Mouse (Mus musculus) gastrocnemius, postnatal 10 days (tissue): ENCODE data around the gene Rora. TPM values are rescaled to one million over a fixed set of nuclear protein-coding genes. Genes with fewer than 3 reads are reported as not detected.

ENCODE experiments used
- DNase-seq: peaks from one replicate; pipeline ENCODE4 v3.0.0; 2021; ENCODE audit warnings: mixed read lengths
- total RNA-seq, 2 experiments: library from RNA; stranded (reverse); gene quantifications; 2 replicates each; pipeline ENCODE4 v1.2.3; 2021

Gene Rora
- total RNA-seq, 2 experiments from 2014 or later: 56.0 to 63.5 TPM

- DNase-seq: peak; percentile 42
Observed at GRCm38 (mm10) chr9:69357834-69358233, 704.2 kb downstream of the Rora start.

GRCm38 (mm10) chr9:69358797-69359196 is 705.2 kb downstream of the Rora start:
- no peak for DNase-seq

DNA sequence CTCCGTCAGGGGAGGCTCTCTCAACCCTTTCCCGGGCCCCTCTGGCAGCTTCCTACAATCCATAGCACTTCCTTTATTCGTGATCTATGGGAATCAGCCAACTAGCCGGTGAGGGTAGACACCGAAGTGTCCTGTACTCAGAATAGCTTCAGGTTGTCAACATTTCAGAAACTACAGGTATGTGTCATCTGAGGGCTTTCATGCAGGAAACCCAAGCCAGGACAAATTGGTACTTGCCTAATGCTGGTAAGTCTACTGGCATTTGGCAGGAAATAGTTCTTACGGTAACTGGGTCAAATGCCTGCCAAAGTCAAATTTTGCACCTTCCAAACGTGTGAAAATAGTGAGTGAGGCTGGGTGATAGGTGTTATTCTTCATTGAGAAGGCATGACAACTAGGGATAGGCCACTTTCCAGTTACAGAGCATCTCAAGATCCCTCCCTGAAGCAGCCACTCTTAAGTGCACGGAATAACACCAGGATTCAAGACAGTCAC is 708.4 kb downstream of the Rora start:
- no peak for DNase-seq

DNA sequence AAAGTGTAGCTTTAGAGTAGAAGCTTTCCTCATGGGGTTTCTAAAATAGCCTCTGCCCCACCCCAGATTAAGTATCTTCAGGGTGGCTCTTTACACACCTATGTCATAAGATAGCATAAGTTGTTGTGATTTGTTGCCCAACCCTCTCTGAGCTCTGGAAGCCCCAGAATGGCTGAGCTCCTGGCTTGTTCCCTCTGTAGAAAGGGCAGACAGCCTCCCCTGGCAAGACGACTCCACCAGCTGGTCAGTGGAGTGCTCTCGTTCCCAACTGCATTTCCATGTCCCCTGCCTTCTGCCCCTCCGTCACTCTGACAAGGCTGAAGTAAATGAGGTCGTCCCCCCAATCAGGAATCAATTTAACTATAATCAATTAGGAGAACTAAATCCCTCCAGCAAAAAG is 709.2 kb downstream of the Rora start:
- DNase-seq: no peak

GRCm38 (mm10) chr9:69364117-69364516 is 710.5 kb downstream of the Rora start:
- DNase-seq: no peak

- no peak for DNase-seq
Observed at GRCm38 (mm10) chr9:69367055-69367454, 713.5 kb downstream of the Rora start.

DNA sequence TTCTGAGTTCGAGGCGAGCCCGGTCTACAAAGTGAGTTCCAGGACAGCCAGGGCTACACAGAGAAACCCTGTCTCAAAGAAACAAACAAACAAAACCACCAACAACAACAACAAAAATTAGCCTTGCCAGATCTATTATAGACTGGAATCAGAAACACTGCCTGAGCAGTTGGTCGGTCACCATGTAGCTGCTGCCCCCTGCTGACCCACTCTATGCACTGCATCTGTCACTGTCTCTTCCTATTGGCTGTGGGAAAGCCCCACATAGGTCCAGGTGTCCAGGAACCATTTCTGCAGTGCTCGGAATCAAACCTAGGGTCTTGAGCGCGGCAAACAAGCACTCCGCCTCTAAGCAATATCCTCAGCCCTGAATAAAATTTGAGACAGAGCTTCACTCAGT is 714.5 kb downstream of the Rora start:
- DNase-seq: peak; percentile 73

- DNase-seq: no peak
Observed at GRCm38 (mm10) chr9:69371046-69371724, 717.6 kb downstream of the Rora start.

GRCm38 (mm10) chr9:69372871-69373270 is 719.3 kb downstream of the Rora start:
- no peak for DNase-seq

DNA sequence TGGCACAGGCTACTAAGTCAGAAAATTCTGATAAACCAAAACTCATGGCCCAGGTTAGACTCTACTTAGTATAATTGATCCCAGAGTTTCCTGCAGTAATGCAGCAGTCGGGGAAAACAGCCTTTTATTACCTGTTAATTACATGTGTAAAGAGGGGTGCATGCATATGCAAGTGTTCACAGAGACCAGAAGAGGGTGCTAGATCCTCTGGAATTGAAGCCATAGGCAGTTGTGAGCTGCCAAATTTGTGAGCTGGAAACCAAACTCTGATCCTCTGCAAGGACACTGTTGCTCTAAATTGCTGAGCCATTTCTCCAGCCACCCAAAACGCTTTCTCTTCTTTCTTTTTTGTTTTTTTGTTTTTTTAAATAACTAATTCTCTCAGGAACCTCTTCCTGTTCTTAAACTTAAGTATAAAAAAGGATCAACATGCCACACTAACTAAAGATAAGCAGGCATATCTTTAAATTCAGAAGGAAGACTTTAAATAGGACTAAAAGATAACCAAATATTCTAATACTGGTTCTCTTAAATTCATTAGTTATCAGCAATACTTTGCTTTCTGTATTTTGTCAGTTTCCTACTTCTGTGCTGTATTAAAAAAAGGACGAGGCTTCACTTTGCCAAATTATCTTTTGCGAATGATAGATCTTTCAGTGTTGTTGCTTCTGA is 723.5 kb downstream of the Rora start:
- DNase-seq: no peak

- no peak for DNase-seq
Observed at GRCm38 (mm10) chr9:69377654-69378045, 724.1 kb downstream of the Rora start.

- no peak for DNase-seq
Observed at GRCm38 (mm10) chr9:69380546-69380945, 727.0 kb downstream of the Rora start.

GRCm38 (mm10) chr9:69381741-69382140 is 728.2 kb downstream of the Rora start:
- DNase-seq: no peak

- DNase-seq: no peak
Observed at GRCm38 (mm10) chr9:69384475-69384874, 730.9 kb downstream of the Rora start.

DNA sequence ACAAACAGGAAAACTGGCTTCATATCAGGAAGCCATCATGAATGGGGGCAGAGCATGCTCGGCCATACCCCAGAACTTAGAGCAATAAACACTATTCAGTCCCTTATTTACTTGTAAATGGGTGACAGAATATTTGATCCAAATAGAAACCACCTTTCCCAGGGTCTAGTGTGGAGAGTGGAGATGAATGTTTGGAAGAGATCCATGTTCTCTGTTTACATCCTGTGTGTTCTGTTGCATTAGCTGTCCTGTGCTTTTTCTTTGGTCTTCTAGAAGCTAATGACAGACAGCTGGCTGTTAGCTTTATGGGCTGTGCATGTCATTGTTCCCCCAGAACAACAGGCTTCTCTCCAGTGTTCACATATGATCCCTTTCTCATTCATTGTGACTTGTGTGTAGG is 731.3 kb downstream of the Rora start:
- no peak for DNase-seq

DNA sequence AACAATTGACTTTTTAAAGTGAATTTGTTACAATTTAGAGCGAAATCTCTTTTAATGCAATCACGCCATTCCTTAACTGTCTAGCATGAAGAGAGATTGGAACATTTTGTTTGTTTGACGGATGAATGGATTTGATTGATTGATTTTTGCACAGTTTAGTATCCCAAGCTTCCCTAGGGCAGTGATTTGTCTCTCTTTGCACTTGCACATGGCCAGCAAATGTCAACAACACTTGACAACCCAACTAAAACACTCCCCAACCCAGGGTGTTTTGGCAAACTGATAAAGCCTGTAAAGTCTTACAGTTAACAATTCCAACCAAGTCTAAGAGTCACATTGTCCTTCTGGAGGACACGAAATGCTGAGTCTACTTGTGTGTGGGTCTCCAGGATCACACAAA is 733.7 kb downstream of the Rora start:
- DNase-seq: no peak

GRCm38 (mm10) chr9:69390631-69391030 is 737.0 kb downstream of the Rora start:
- DNase-seq: no peak

DNA sequence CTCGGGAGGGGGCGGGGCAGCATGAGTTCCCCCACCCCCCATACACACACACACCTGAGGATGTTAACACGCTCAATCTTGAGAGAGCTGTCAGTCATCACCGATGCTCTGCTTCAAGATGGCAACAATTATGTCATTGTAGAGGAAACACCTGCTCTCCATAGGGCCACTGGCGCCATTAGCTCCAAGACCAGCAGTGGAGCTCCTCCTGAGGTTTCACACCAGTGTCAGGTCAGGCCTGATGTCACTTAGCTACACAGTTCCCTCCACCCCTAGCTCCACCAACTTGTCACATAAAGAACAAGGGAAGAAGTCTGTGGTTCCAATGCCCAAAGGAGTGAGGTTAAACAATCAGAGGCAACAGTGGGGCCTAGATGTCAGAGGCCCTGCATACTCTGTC is 740.6 kb downstream of the Rora start:
- DNase-seq: no peak

DNA sequence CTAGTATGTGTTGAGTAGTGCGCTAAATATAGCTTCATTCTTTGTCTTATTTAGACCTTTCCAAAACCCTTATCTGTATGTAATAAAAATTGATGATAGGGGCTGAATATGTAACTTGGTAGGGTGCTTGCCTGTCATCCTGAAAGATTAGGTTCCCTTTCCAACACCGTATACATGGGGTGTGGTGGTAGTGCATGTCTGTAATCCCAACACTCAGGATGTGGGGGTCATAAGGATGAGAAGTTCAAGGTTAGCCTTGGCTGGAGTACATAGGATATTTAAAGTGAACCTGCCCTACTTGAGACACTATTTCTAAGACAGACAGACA is 743.8 kb downstream of the Rora start:
- DNase-seq: no peak

DNA sequence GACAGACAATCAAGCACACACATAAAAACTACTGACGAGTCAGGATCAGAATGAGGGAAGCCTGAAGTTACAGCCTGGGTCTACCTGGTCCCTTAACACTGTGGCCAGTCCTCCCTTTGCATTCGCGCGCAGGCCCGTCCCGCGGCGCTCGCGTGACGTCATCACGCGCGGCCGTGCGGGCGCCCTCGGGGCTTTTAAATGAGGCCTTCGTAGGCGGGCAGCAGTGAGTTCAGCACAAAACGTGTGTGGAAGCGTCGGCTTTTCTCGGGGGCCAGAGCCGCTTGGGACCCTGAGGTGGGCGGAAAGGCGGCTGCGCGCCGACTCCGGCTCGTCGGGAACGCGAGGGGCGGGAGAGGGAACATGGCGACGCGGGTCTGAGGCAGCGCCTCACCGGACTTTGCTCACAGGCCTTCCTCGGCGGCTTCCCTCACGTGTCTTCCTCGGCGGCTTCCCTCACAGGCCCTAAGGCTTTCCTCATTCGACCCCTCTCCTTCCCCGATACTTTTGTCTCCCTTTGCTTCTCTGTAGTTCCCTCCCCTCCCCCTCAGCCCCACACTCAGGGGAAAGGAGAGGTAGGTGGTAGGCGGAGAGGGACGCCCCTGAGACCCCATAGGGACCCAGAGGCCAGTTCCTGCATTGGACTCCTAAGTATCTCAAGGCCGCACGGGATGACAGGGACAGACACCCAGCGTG is 744.3 kb downstream of the Rora start, which contains the start of gene Ice2:
TSS of gene Ice2 (plus strand) at position 147 of the 693 bp plus-strand sequence.
- peak; percentile 71 for DNase-seq

GRCm38 (mm10) chr9:69398453-69398850 is 744.9 kb downstream of the Rora start:
- DNase-seq: no peak

DNA sequence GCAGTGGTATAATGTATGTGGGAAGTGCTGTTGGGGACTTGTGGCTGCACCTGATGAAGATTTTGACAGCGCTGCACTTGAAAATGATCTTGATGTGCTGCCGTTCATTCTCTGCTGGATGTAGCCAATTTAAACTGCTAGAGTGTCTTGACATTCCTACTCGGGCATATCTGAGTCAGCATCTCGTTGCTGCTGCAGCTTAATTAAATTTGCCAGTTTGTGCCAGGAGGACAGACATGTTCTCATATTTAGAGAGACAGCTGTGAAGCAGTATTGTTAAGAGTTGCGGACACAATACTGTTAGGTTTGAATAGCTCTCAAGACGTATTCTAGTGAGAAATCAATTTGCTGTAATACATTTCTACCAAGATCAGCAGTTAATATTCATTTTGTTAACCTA is 751.1 kb downstream of the Rora start:
- no peak for DNase-seq

DNA sequence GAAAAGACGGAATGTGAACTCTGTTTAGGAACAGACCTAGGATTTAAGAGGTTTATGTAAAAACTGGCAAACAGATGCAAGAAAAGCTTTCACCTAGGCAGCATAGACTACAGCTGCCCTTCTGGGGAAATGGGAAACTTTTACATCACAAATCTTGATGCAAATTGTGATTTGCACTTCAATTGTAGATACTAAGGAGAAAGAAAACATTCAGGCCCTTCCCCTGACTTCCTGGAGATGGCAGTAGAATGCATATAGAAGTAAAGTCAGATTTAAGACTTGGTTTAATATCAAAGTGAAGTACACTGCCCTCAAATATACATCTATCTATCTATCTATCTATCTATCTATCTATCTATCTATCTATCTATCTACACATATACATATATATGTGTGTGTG is 765.9 kb downstream of the Rora start:
- DNase-seq: no peak
